9 mouse cellular contexts compared by ENCODE assay signal in genomic region chr3:88624951-88625350, GRCm38 (mm10). TPM values are rescaled to one million over a fixed set of nuclear protein-coding genes. Genes with fewer than 3 reads are reported as not detected.
DNase-seq lines count a peak whose midpoint lies in the region; ATAC-seq and TF ChIP-seq lines count a peak whose summit lies in the region.
"Had no signal": no experiment of that assay in that cellular context is flagged by ENCODE, and none has a peak within 500 bp of the region (broad histone marks: within the 10 kb centered on the region; RNA-seq: fewer than 3 reads in every experiment).

No protein-coding gene starts in this region.

- intact Hi-C loops in left cerebral cortex, adult 2 months (cut with DNase I) = no loop called here
- intact Hi-C loops in left cerebral cortex, postnatal 36 days (cut with DNase I) = loop anchor here (2.0 kb wide), 1 partner anchor 48 kb away; no protein-coding TSS in a partner anchor

- H3K4me1 ChIP-seq in cortical plate, adult 2 months (ENCODE audit: control insufficient read depth, insufficient read depth, low read length) = peaks cover 21% of the 10 kb centered on the region
- H3K4me1 ChIP-seq in heart, embryonic 14.5 days (ENCODE audit: control insufficient read depth in 2 of 2, insufficient read depth in 2 of 2, low read length in 2 of 2) = peaks cover 55 to 68% of the 10 kb centered on the region in 2 experiments

- H3K79me2 ChIP-seq in macrophage (ENCODE audit: inconsistent target) = peaks cover 95% of the 10 kb centered on the region

- peak overlapping the region; percentile 98 for H3K9ac ChIP-seq in heart, embryonic 14.5 days (ENCODE audit: low read length)

- 48% methylated on average over 2 of the region's 2 CpGs for WGBS in heart, embryonic 14.5 days
- WGBS in macrophage (ENCODE audit: missing documents) = 6% methylated on average over 2 of the region's 2 CpGs

- no peak overlapping the region for H3K4me3 ChIP-seq in left cerebral cortex, adult 2 months
- H3K4me3 ChIP-seq in cortical plate, adult 2 months (ENCODE audit: insufficient read depth, low read length) = no peak overlapping the region
- no peak overlapping the region for H3K4me3 ChIP-seq in heart, embryonic 14.5 days (ENCODE audit: control insufficient read depth in 1 of 2, insufficient read depth in 1 of 2, low read depth in 1 of 2, low read length in 2 of 2)
- H3K4me3 ChIP-seq in macrophage (ENCODE audit: inconsistent target) = peak overlapping the region; percentile 84; the same call in 1 of the 2 replicates

- peak overlapping the region; percentile 77 for H3K4me2 ChIP-seq in heart, embryonic 14.5 days (ENCODE audit: low read length)

- no peak for TF ChIP-seq CTCF in left cerebral cortex, adult 2 months (IDR thresholded peaks at IDR 0.05)
- TF ChIP-seq CTCF in cortical plate, adult 2 months (IDR thresholded peaks at IDR 0.05; ENCODE audit: extremely low read depth, insufficient read depth, low read length) = no peak

- DNase-seq in left cerebral cortex, adult 2 months (ENCODE audit: extremely low spot score in 1 of 2, low spot score in 2 of 2) = no peak
- no peak for DNase-seq in left cerebral cortex, postnatal 36 days (ENCODE audit: low spot score in 2 of 2)
- DNase-seq in thymus, postnatal 4 days = no peak
- no peak for DNase-seq in embryo, embryonic 11 days

- no peaks in the 10 kb centered on the region for H3K9me3 ChIP-seq in heart, embryonic 14.5 days (ENCODE audit: control insufficient read depth, low read length)

- no peak for TF ChIP-seq POLR2A in cortical plate, adult 2 months (IDR thresholded peaks at IDR 0.05; ENCODE audit: extremely low read depth, insufficient read depth, low read length)

- H3K36me3 ChIP-seq in heart, embryonic 14.5 days (ENCODE audit: control insufficient read depth, insufficient read depth, low read length) = peaks cover 45% of the 10 kb centered on the region
- peaks cover 14% of the 10 kb centered on the region; the same call in 1 of the 2 replicates for H3K36me3 ChIP-seq in macrophage (ENCODE audit: inconsistent target)

- no peaks in the 10 kb centered on the region for H3K27me3 ChIP-seq in heart, embryonic 14.5 days (ENCODE audit: control insufficient read depth, insufficient read depth, low read length)

- H3K27ac ChIP-seq in left cerebral cortex, adult 2 months = peak overlapping the region; percentile 97
- peak overlapping the region; percentile 94 for H3K27ac ChIP-seq in cortical plate, adult 2 months (ENCODE audit: insufficient read depth, low read length)
- peak overlapping the region; percentile 10 to 99; a peak in 3 of 4 replicates for H3K27ac ChIP-seq in heart, embryonic 14.5 days (replicated peaks in 1 of 2; ENCODE audit: control insufficient read depth in 1 of 2, insufficient read depth in 1 of 2, low read depth in 2 of 2, low read length in 2 of 2)
- peak overlapping the region; percentile 89 for H3K27ac ChIP-seq in macrophage

- ATAC-seq in heart, embryonic 14.5 days (ENCODE audit: insufficient number of reproducible peaks, insufficient read depth, low FRiP score, low read depth) = no peak
- ATAC-seq in granulocyte monocyte progenitor cell, adult 5-6 weeks (replicated peaks; ENCODE audit: poor library complexity, severe bottlenecking) = no peak

RNA-seq across cellular contexts. Expression of gene Arhgef2, which starts 19.2 kb away (rescaled TPM):
- 100 to 1,000 TPM; 239 to 266 TPM for total RNA-seq in left cerebral cortex, adult 2 months (2021)
- total RNA-seq in left cerebral cortex, postnatal 36 days (2021) = 100 to 1,000 TPM; 250 to 281 TPM
- polyA plus RNA-seq in cortical plate, adult 2 months (2012; rRNA removed) = 220 and 224 TPM in 2 replicates
- polyA plus RNA-seq in heart, embryonic 14.5 days (2014; fragmentation: Nextera tagmentation; extraction: Ambion mirVana) = 92.6 and 94.2 TPM in 2 replicates
- total RNA-seq in macrophage (2018; cell fraction: chromatin; rRNA removed) = 100 to 1,000 TPM; 401 to 771 (median 585) TPM
- 100 to 1,000 TPM; 114 to 210 (median 154) TPM for total RNA-seq in macrophage (2018; cell fraction: cytosol; rRNA removed)
- total RNA-seq in macrophage (2018; cell fraction: nucleus; rRNA removed) = 100 to 1,000 TPM; 216 to 483 (median 324) TPM
- 83.0 to 111 TPM (median 86.2 TPM) in 3 replicates for polyA plus RNA-seq in macrophage (2018)
- 125 and 137 TPM in 2 replicates for total RNA-seq in granulocyte monocyte progenitor cell, adult 5-6 weeks (2014; fragmentation: Nextera tagmentation)
- 59.1 and 73.5 TPM in 2 replicates for total RNA-seq in granulocyte monocyte progenitor cell, adult 5-6 weeks (2017)

RNA-seq across cellular contexts. Expression of gene Rxfp4, which starts 28.0 kb away (rescaled TPM):
- total RNA-seq in left cerebral cortex, adult 2 months (2021) = not detected
- total RNA-seq in left cerebral cortex, postnatal 36 days (2021) = not detected
- not detected in 2 replicates for polyA plus RNA-seq in cortical plate, adult 2 months (2012; rRNA removed)
- polyA plus RNA-seq in heart, embryonic 14.5 days (2014; fragmentation: Nextera tagmentation; extraction: Ambion mirVana) = not detected in 2 replicates
- total RNA-seq in macrophage (2018; cell fraction: chromatin; rRNA removed) = not detected
- total RNA-seq in macrophage (2018; cell fraction: cytosol; rRNA removed) = not detected
- not detected for total RNA-seq in macrophage (2018; cell fraction: nucleus; rRNA removed)
- polyA plus RNA-seq in macrophage (2018) = not detected in 3 replicates
- total RNA-seq in granulocyte monocyte progenitor cell, adult 5-6 weeks (2014; fragmentation: Nextera tagmentation) = not detected in 2 replicates
- total RNA-seq in granulocyte monocyte progenitor cell, adult 5-6 weeks (2017) = not detected in 2 replicates
- total RNA-seq: neutrophil, adult 5-6 weeks had no signal

RNA-seq across cellular contexts. Expression of gene Ssr2, which starts 49.3 kb away (rescaled TPM):
- 10 to 100 TPM; 90.2 to 90.3 TPM for total RNA-seq in left cerebral cortex, adult 2 months (2021)
- 10 to 100 TPM; 90.4 to 94.5 TPM for total RNA-seq in left cerebral cortex, postnatal 36 days (2021)
- 120 and 126 TPM in 2 replicates for polyA plus RNA-seq in cortical plate, adult 2 months (2012; rRNA removed)
- polyA plus RNA-seq in heart, embryonic 14.5 days (2014; fragmentation: Nextera tagmentation; extraction: Ambion mirVana) = 178 and 181 TPM in 2 replicates
- total RNA-seq in macrophage (2018; cell fraction: chromatin; rRNA removed) = 10 to 100 TPM in 24 of 26 experiments, 1 to 10 TPM in 2; 6.9 to 42.1 (median 15.7) TPM
- 100 to 1,000 TPM in 20 of 26 experiments, 10 to 100 TPM in 6; 79.8 to 136 (median 115) TPM for total RNA-seq in macrophage (2018; cell fraction: cytosol; rRNA removed)
- total RNA-seq in macrophage (2018; cell fraction: nucleus; rRNA removed) = 100 to 1,000 TPM in 1 of 26 experiments, 10 to 100 TPM in 25; 23.5 to 102 (median 68.8) TPM
- polyA plus RNA-seq in macrophage (2018) = 108 to 122 TPM (median 113 TPM) in 3 replicates
- total RNA-seq in granulocyte monocyte progenitor cell, adult 5-6 weeks (2014; fragmentation: Nextera tagmentation) = 401 and 434 TPM in 2 replicates
- 225 and 243 TPM in 2 replicates for total RNA-seq in granulocyte monocyte progenitor cell, adult 5-6 weeks (2017)
